Mouse (Mus musculus) CD8-positive naive resting alpha-beta T cell, adult 2 months (primary cell): ENCODE measurements around the gene Zhx3.
A peak's percentile ranks its signal among the peaks of the same experiment; 100 is the strongest.

Experiments used
- DNase-seq, 2 experiments: peaks; one replicate each; pipeline ENCODE4 v3.0.0; 2022; ENCODE audit warnings: low read depth in 2 of 2, low spot score in 2 of 2

Zhx3 gene

DNA sequence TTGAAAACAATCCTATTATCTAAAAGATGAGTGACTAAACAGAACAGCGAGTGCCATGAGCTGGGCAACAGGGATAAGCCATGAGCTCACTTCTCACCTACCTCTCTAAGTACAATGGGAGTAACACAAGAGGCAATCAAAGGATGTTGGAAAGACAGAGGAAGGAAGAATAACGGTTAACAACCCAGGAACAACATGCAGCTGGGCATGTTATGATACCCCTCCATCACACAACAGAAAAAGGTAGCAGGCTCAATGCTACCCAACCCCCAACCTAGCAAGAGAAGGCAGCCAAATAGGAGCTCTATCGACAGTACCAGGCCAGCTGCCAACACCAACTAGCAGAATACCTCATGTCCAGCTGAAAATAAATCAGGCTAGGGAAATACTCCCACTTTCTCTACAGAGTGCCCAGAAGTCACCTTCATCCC lies 66.7 kb downstream of the Zhx3 start:
- DNase-seq: no peak

GRCm38 (mm10) chr2:160804794-160805527 lies 67.8 kb downstream of the Zhx3 start:
- no peak for DNase-seq

- DNase-seq: no peak
These were observed 70.5 kb downstream of the Zhx3 start for GRCm38 (mm10) chr2:160802326-160802725.

GRCm38 (mm10) chr2:160800967-160801366 lies 71.8 kb downstream of the Zhx3 start:
- DNase-seq: no peak

DNA sequence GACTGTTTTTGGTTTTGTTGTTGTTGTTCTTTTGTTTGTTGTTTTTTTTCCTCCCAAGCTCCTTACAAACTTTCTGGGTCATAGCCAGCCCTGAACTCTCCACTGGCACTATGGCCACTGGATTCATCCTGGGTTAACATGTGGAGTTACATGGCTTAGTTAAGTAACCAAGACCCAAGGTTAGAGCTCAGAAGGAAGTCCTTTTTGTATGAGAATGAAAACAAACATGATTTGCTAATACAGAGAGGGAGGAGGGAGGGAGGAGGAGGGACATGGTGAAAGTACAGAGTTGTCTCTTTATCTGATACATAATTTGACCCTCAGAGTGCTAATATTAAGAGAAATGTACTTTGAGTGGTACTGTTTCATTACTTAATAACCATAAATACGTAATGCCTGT lies 74.6 kb downstream of the Zhx3 start:
- DNase-seq: no peak

DNA sequence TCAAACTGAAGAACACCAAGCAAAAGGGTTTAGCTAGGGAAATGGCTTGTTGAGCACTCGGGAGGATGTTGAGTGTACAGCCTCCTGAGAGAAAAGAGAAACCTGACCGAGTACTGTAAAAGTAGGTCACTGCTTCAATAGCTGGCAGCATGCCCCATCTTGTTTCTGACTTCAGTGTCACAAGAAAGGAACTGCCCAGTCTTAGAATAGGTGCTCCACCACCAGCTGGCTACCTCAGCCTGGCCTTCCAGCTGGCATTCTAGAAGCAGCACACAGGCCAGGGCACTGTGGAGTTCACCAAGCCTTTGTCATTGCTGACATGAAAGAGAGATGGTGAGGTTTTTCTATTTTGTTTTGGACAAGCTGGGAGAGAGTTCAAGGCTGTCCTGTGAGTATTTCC lies 75.8 kb downstream of the Zhx3 start:
- no peak for DNase-seq

DNA sequence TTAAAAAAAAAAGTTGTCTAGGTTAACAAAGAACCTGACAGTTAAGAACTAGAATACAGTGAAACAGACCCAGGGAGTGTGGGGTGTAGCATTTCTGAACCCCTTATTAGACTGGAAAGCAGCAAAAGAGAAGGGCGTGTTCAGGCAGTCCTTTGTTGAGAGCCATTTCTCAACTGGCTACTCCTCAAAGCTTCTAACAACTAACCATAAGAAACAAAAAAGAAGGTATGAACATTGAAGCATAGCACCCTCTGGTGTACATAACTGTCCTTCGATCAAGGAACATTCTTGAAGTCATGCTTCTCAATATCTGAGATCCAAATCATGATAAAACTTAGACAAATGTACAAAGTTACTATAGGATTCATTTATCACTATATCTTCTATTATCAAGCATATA lies 79.7 kb downstream of the Zhx3 start:
- DNase-seq: peak; percentile 10 to 48

- DNase-seq: no peak
These were observed 83.1 kb downstream of the Zhx3 start for GRCm38 (mm10) chr2:160789741-160790140.

- DNase-seq: no peak
These were observed 83.8 kb downstream of the Zhx3 start for GRCm38 (mm10) chr2:160789046-160789445.

DNA sequence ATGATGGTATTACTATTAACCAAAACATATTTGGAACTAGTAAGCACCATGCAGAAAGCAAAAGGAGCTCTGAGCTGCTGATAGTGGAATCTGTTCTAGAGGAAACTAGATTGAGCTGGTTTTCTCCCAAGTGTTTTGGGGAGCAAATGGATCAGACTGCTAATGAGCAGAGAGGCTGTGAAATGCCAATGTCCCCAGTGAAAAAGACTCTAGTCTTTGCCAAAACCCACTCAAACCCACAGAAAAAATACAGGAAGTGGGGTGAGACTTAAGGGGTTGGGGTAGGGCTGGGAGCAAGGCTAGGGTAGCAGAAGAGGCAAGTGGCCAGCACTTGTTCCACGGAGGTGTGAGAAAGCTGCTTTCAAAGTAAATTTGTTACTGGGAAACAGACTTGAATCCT lies 86.5 kb downstream of the Zhx3 start:
- DNase-seq: no peak

- no peak for DNase-seq
These were observed 92.0 kb downstream of the Zhx3 start for GRCm38 (mm10) chr2:160780834-160781219.

GRCm38 (mm10) chr2:160780154-160780833 lies 92.5 kb downstream of the Zhx3 start:
- no peak for DNase-seq

- DNase-seq: no peak
These were observed 94.8 kb downstream of the Zhx3 start for GRCm38 (mm10) chr2:160778034-160778433.

GRCm38 (mm10) chr2:160771325-160772276 lies 101.2 kb downstream of the Zhx3 start:
- DNase-seq: no peak

- DNase-seq: no peak
These were observed 101.9 kb downstream of the Zhx3 start for GRCm38 (mm10) chr2:160770871-160771270.

- no peak for DNase-seq
These were observed 102.4 kb downstream of the Zhx3 start for GRCm38 (mm10) chr2:160770409-160770808.

- no peak for DNase-seq
These were observed 103.8 kb downstream of the Zhx3 start for GRCm38 (mm10) chr2:160768997-160769396.

GRCm38 (mm10) chr2:160768097-160768695 lies 104.6 kb downstream of the Zhx3 start:
- no peak for DNase-seq

- DNase-seq: no peak
These were observed 105.6 kb downstream of the Zhx3 start for GRCm38 (mm10) chr2:160767201-160767600.

GRCm38 (mm10) chr2:160766371-160766771 lies 106.4 kb downstream of the Zhx3 start:
- DNase-seq: no peak

- no peak for DNase-seq
These were observed 107.7 kb downstream of the Zhx3 start for GRCm38 (mm10) chr2:160765096-160765495.
